Mouse (Mus musculus) forebrain, embryonic 16.5 days (tissue): Measurements from ENCODE around the gene Cep89. TPM values are rescaled to one million over a fixed set of nuclear protein-coding genes. Genes with fewer than 3 reads are reported as not detected.

Experiments
- ATAC-seq: fragments of 200-750 bp; cut with Nextera tagmentation; 2 replicates; pipeline ENCODE4 v1.8.0; 2017; ENCODE audit warnings: mild to moderate bottlenecking, moderate library complexity
- H3K27ac ChIP-seq: fragments of 300-500 bp; sonication (generic); 2 replicates; pipeline ENCODE4 v1.5.1; 2014; ENCODE audit warnings: low read length, control low read depth
- H3K27me3 ChIP-seq: fragments of 300-500 bp; sonication (generic); replicated peaks from 2 replicates; pipeline ENCODE4 v1.6.1; 2014; ENCODE audit warnings: low read length; ENCODE audit not compliant: control insufficient read depth, insufficient read depth
- H3K36me3 ChIP-seq: fragments of 300-500 bp; sonication (generic); 2 replicates; pipeline ENCODE4 v1.6.1; 2014; ENCODE audit not compliant: control insufficient read depth, insufficient read depth
- H3K4me1 ChIP-seq: fragments of 300-500 bp; sonication (generic); replicated peaks from 2 replicates; pipeline ENCODE4 v1.6.1; 2014; ENCODE audit warnings: low read length; ENCODE audit not compliant: control insufficient read depth, insufficient read depth
- H3K4me2 ChIP-seq: fragments of 300-500 bp; sonication (generic); 2 replicates; pipeline ENCODE4 v1.6.1; 2014; ENCODE audit warnings: mild to moderate bottlenecking, low read length, control low read depth
- H3K4me3 ChIP-seq: fragments of 300-500 bp; sonication (generic); replicated peaks from 2 replicates; pipeline ENCODE4 v1.5.1; 2014; ENCODE audit warnings: mild to moderate bottlenecking, low read length, control low read depth
- H3K9ac ChIP-seq: fragments of 300-500 bp; sonication (generic); replicated peaks from 2 replicates; pipeline ENCODE4 v1.6.1; 2014; ENCODE audit warnings: low read depth, low read length, control low read depth
- H3K9me3 ChIP-seq: fragments of 300-500 bp; sonication (generic); 2 replicates; pipeline ENCODE4 v1.6.1; 2016; ENCODE audit warnings: low read length; ENCODE audit not compliant: control insufficient read depth
- WGBS: fragments of 180-500 bp; shearing (Covaris S2); extraction: QIAGEN DNeasy Blood & Tissue Kit; methylation state at CpG from one replicate; pipeline ENCODE4 v1.1.7; 2014; 5-methylcytosine and 5-hydroxymethylcytosine counted together
- polyA plus RNA-seq: library from polyadenylated mRNA; unstranded; fragments of >200 nt; fragmentation: Nextera tagmentation; extraction: Ambion mirVana; gene quantifications from 2 replicates; pipeline ENCODE4 v1.2.1, GENCODE M21; 2015

The Cep89 gene
- polyA plus RNA-seq, 1 experiment from 2014 or later, result 45.7 TPM

DNA sequence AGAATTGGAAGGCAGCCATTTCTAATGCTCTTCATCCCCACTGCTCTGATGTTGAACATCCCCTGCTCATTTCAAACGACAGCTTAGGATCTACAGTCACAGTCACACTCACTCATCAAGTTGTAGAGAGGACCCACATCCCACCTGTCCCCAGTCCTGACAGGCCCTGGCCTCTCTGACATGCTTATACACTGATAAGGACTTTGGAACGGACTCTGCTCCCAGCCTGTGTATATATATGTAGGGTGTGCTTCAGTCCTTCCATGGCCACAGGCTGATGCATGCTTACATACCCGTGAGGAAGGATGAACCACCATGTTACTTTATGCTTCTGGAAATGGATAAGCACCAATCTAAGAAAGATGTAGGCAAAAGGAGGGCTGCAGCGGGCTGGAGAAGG is 64.1 kb downstream of the Cep89 start:
- Histone ChIP-seq H3K9ac (no peak overlapping the region), H3K4me2 (no peak overlapping the region), H3K36me3 (no peaks in the 10 kb centered on the region), H3K27ac (no peak overlapping the region), H3K4me3 (no peak overlapping the region), H3K4me1 (no peaks in the 10 kb centered on the region), H3K9me3 (no peaks in the 10 kb centered on the region), H3K27me3 (no peaks in the 10 kb centered on the region)
- WGBS, result 84% methylated on average over 4 of the region's 4 CpGs
- ATAC-seq, result no peak

DNA sequence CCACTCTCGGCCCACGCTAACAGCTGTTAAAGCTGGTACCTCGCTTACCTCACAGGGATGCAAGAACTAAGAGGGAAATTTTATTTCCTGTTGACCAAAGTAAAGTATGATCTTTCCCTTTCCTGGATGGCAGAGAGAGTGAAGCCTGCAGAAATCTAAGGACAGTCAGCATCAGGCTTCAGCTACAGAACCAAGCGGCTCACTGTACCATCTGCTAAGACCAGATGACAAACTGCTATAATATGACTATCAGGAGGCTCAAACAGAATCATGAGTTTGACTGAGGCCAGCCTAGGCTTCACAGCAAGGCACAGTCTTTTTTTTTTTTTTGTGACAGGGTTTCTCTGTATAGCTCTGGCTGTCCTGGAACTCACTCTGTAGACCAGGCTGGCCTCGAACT is 68.2 kb downstream of the Cep89 start:
- Histone ChIP-seq H3K4me3 (no peak overlapping the region), H3K4me1 (no peaks in the 10 kb centered on the region), H3K9ac (no peak overlapping the region), H3K4me2 (no peak overlapping the region), H3K27ac (no peak overlapping the region), H3K36me3 (no peaks in the 10 kb centered on the region), H3K9me3 (no peaks in the 10 kb centered on the region), H3K27me3 (no peaks in the 10 kb centered on the region)
- WGBS, result 93% methylated on average over 5 of the region's 5 CpGs
- no peak for ATAC-seq

DNA sequence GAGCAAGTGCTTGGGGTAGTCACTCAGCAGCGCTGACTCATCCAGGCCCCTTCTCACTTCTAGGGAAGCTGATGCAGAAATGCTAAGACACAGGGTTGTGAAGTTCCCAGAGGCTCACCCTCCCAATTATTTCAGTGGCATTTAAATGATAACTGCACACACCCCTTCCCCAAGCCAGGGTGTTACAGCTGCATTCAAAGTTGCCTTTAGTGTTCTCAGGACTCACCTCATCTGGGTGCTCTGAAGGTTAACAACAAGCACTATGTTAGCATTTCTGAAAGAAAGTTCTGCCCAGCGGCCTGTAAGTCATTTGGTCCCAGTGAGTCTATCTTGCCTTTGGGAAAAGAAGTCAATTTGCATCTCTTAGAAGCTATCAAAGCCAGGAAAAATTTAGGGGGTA is 71.0 kb downstream of the Cep89 start:
- H3K9me3 ChIP-seq, result no peaks in the 10 kb centered on the region
- ATAC-seq, result no peak
- no peak overlapping the region for H3K27ac ChIP-seq
- no peak overlapping the region for H3K4me2 ChIP-seq
- no peak overlapping the region for H3K4me3 ChIP-seq
- no peaks in the 10 kb centered on the region for H3K4me1 ChIP-seq
- H3K27me3 ChIP-seq, result no peaks in the 10 kb centered on the region
- no peaks in the 10 kb centered on the region for H3K36me3 ChIP-seq
- H3K9ac ChIP-seq, result no peak overlapping the region
- whole genome bisulfite sequencing, result 67% methylated on average over 2 of the region's 2 CpGs

DNA sequence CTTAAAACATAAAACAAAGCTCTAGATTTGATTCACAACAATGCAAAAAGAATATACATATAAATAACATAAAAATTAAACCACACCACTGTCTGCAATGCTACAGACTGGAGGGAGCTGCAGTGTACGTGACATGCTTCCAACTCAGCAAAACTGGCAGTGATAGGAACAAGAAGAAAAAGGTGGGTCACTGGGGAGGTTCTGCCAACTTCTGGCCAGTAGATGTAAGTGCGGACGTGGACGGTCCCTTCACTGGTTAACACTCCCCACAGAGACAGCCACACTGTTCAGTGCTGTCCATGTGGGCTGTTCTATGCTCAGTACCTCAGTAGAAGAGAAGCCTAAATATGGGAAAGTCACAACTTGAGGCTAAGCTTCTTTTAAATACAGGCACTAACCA is 74.0 kb downstream of the Cep89 start:
- no peak overlapping the region for H3K27ac ChIP-seq
- no peak overlapping the region for H3K4me3 ChIP-seq
- no peak overlapping the region for H3K4me2 ChIP-seq
- H3K4me1 ChIP-seq, result no peaks in the 10 kb centered on the region
- no peaks in the 10 kb centered on the region for H3K27me3 ChIP-seq
- H3K9me3 ChIP-seq, result no peaks in the 10 kb centered on the region
- ATAC-seq, result no peak
- WGBS, result 48% methylated on average over 4 of the region's 4 CpGs
- no peaks in the 10 kb centered on the region for H3K36me3 ChIP-seq
- no peak overlapping the region for H3K9ac ChIP-seq

DNA sequence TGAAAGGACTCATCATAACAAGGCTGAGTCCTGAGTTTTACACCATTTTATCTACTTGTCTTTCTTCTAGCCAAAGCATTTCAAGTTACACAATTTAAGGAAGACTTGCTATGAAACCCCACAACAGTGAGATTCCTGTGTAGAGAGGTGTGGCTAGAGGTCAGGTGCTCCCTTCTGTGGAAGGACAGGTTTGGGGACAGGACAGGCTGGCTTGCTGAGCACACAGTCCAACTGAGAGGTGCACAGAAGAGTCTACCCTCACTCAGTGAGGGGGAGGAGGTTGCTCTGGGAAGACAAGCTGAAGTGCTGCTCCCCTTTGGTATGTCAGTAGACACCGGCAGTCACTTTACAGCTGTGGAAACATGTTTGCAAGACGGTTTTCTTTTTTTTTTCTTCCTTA is 79.6 kb downstream of the Cep89 start:
- H3K4me3 ChIP-seq, result no peak overlapping the region
- no peaks in the 10 kb centered on the region for H3K27me3 ChIP-seq
- H3K27ac ChIP-seq, result no peak overlapping the region
- no peak for ATAC-seq
- no peak overlapping the region for H3K4me2 ChIP-seq
- no peaks in the 10 kb centered on the region for H3K9me3 ChIP-seq
- no peak overlapping the region for H3K9ac ChIP-seq
- H3K36me3 ChIP-seq, result no peaks in the 10 kb centered on the region
- H3K4me1 ChIP-seq, result no peaks in the 10 kb centered on the region
- 86% methylated on average over 2 of the region's 2 CpGs for WGBS

DNA sequence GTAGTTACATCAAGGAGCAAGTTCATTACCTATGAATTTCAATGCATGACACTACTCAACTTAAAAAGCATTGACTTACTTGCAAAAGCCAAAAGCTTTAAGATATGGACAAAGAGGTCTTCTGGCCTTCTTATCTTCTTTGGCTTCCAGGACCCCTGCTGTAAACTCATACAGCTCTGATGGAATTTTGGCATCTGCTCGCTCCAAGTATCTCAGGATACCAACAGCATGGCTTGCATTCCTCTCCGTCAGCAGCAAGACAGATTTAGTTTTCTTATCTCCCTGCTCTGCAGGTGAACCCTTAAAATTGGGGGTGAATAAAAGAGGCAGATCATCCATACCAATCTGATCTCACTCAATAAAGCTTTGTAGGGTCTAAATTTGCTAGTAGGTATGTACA is 88.3 kb downstream of the Cep89 start:
- WGBS, result 85% methylated on average over 2 of the region's 2 CpGs
- H3K27me3 ChIP-seq, result no peaks in the 10 kb centered on the region
- no peak for ATAC-seq
- no peaks in the 10 kb centered on the region for H3K36me3 ChIP-seq
- no peak overlapping the region for H3K4me3 ChIP-seq
- no peak overlapping the region for H3K4me2 ChIP-seq
- H3K4me1 ChIP-seq, result no peaks in the 10 kb centered on the region
- no peak overlapping the region for H3K9ac ChIP-seq
- H3K27ac ChIP-seq, result no peak overlapping the region
- no peaks in the 10 kb centered on the region for H3K9me3 ChIP-seq

DNA sequence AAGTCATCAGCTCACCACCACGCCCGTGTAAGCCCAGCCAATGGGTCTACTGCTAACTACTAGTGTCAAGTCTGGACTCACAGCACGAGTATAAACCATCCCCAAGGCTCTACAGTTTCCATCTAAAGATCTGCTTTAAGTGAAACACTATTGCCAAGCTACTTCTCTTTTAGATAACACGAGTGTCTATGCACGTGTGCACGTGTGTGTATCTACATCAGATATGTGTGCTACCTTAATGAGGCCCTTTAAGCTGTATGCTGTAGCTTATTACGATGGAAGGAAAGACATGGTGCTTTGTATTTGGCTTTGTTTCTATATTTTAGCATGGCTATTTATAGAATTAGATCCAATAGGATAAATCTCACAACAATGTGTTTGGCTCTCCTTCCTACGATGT is 89.7 kb downstream of the Cep89 start:
- Histone ChIP-seq H3K4me2 (no peak overlapping the region), H3K4me3 (no peak overlapping the region), H3K4me1 (no peaks in the 10 kb centered on the region), H3K36me3 (no peaks in the 10 kb centered on the region), H3K9ac (no peak overlapping the region), H3K9me3 (no peaks in the 10 kb centered on the region), H3K27me3 (no peaks in the 10 kb centered on the region), H3K27ac (no peak overlapping the region)
- WGBS, result 82% methylated on average over 8 of the region's 8 CpGs
- ATAC-seq, result no peak

Other genes starting within 250 kb of the Cep89 start
- 6.3 and 7.3 TPM in 2 replicates for gene Slc7a10, start 210.7 kb upstream of the Cep89 start, polyA plus RNA-seq
- gene Lrp3, start 181.5 kb upstream of the Cep89 start, polyA plus RNA-seq, result 20.3 and 27.3 TPM in 2 replicates
- gene Gpatch1, start 78.6 kb upstream of the Cep89 start, polyA plus RNA-seq, result 23.7 and 24.4 TPM in 2 replicates
- 1.4 and 1.6 TPM in 2 replicates for gene Rhpn2, start 62.9 kb upstream of the Cep89 start, polyA plus RNA-seq
- gene Faap24, start 199 bp upstream of the Cep89 start, polyA plus RNA-seq, result 21.5 and 22.0 TPM in 2 replicates
- 0.11 TPM in 1 of 2 replicates, not detected in the other for gene Slc7a9, start 51.8 kb downstream of the Cep89 start, polyA plus RNA-seq
- 0.60 and 0.84 TPM in 2 replicates for gene Tdrd12, start 140.7 kb downstream of the Cep89 start, polyA plus RNA-seq
- 111 and 123 TPM in 2 replicates for gene Nudt19, start 159.3 kb downstream of the Cep89 start, polyA plus RNA-seq
- gene Rgs9bp, start 188.5 kb downstream of the Cep89 start, polyA plus RNA-seq, result 0.11 and 0.22 TPM in 2 replicates
- 35.7 and 38.9 TPM in 2 replicates for gene Ankrd27, start 189.2 kb downstream of the Cep89 start, polyA plus RNA-seq